Mouse (Mus musculus): ENCODE measurements around the gene Nr4a2. TPM values are rescaled to one million over a fixed set of nuclear protein-coding genes. Genes with fewer than 3 reads are reported as not detected.

Gene Nr4a2
- polyA plus RNA-seq, 1 experiment from 2014 or later, result 0.18 TPM

- H3K9me3 ChIP-seq (ENCODE audit: low read length), result no peaks in the 10 kb centered on the region
- no peak for TF ChIP-seq CTCF (IDR thresholded peaks at IDR 0.05; ENCODE audit: low read depth)
- TF ChIP-seq EP300 (IDR thresholded peaks at IDR 0.05; ENCODE audit: low read depth), result no peak
- H3K27ac ChIP-seq (ENCODE audit: low read depth), result no peak overlapping the region
- no peak for ATAC-seq
- DNase-seq, result no peak
- H3K4me3 ChIP-seq (ENCODE audit: low read depth, low read length), result 0 out of 2 replicates have a peak overlapping the region, but pooled peaks have one; percentile 9
- H3K27me3 ChIP-seq (ENCODE audit: insufficient read depth, low read length), result peaks cover 65% of the 10 kb centered on the region
- peaks cover 8% of the 10 kb centered on the region; the same call in 1 of the 2 replicates for H3K4me1 ChIP-seq (ENCODE audit: insufficient read depth)
- H3K9ac ChIP-seq (replicated peaks), result no peak overlapping the region
- no peaks in the 10 kb centered on the region for H3K36me3 ChIP-seq (replicated peaks; ENCODE audit: insufficient read depth, low read length)
- 2% methylated on average over 47 of the region's 51 CpGs for WGBS (ENCODE audit: insufficient replicate concordance)
- peak overlapping the region; percentile 20; the same call in 1 of the 2 replicates for H3K4me2 ChIP-seq (ENCODE audit: low read depth, low read length)
Observed at GRCm38 (mm10) chr2:57102091-57102855, 21.5 kb downstream of the Nr4a2 start.

DNA sequence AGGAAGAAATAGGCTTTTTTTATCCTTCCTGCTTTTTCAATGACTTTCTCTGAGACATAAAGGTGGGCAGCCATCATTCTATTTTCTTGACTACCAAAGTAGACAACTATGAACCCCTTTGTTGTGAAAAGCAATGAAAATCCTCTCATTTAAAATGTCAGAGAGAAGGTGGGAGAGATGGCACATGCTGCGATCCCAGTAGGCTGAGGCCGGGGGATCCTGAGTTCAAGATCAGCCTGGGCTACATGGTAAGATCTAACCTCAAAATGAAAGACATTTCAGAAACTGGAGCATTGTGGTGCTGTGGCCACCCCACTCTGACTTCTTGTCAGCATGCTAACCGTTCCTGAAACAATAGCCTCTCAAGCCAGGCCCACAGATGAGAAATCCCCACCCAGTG is 23.6 kb downstream of the Nr4a2 start:
- Histone ChIP-seq H3K36me3 (replicated peaks; ENCODE audit: insufficient read depth, low read length) (no peaks in the 10 kb centered on the region), H3K4me3 (ENCODE audit: low read depth, low read length) (no peak overlapping the region), H3K27me3 (ENCODE audit: insufficient read depth, low read length) (peaks cover 52% of the 10 kb centered on the region), H3K9me3 (ENCODE audit: low read length) (no peaks in the 10 kb centered on the region), H3K4me1 (ENCODE audit: insufficient read depth) (peaks cover 8% of the 10 kb centered on the region; the same call in 1 of the 2 replicates), H3K4me2 (ENCODE audit: low read depth, low read length) (no peak overlapping the region), H3K9ac (replicated peaks) (no peak overlapping the region), H3K27ac (ENCODE audit: low read depth) (no peak overlapping the region)
- TF ChIP-seq EP300 (IDR thresholded peaks at IDR 0.05; ENCODE audit: low read depth) (no peak), CTCF (IDR thresholded peaks at IDR 0.05; ENCODE audit: low read depth) (no peak)
- DNase-seq (no peak), ATAC-seq (no peak)
- WGBS (ENCODE audit: insufficient replicate concordance), result 63% methylated on average over 3 of the region's 3 CpGs

GRCm38 (mm10) chr2:57072452-57072851 is 51.4 kb downstream of the Nr4a2 start:
- DNase-seq, result no peak
- Histone ChIP-seq H3K27ac (ENCODE audit: low read depth) (no peak overlapping the region), H3K27me3 (ENCODE audit: insufficient read depth, low read length) (no peaks in the 10 kb centered on the region), H3K36me3 (replicated peaks; ENCODE audit: insufficient read depth, low read length) (no peaks in the 10 kb centered on the region), H3K9ac (replicated peaks) (no peak overlapping the region), H3K4me1 (ENCODE audit: insufficient read depth) (no peaks in the 10 kb centered on the region), H3K4me3 (ENCODE audit: low read depth, low read length) (no peak overlapping the region), H3K4me2 (ENCODE audit: low read depth, low read length) (no peak overlapping the region), H3K9me3 (ENCODE audit: low read length) (no peaks in the 10 kb centered on the region)
- no peak for ATAC-seq
- TF ChIP-seq EP300 (IDR thresholded peaks at IDR 0.05; ENCODE audit: low read depth), result no peak
- TF ChIP-seq CTCF (IDR thresholded peaks at IDR 0.05; ENCODE audit: low read depth), result no peak
- 75% methylated on average over 9 of the region's 9 CpGs for WGBS (ENCODE audit: insufficient replicate concordance)

DNA sequence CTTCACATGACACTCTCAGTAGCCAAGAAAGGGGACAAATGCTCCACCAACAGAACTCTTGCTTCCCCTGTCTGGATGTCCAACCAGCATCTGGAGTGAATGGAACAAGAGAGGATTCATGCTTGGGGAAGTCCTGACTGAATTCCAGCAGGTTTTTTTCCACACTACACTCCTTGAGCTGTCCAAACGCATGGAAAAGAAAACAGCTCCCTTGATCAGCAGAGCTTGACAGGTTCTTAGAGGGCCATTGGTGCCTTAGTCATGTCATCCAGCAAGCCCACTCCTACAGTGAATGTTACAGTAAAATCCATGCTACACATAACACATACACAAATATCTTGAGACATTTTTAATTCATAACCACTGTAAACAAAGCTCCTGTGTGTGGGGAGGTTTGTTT is 60.3 kb downstream of the Nr4a2 start:
- no peak for ATAC-seq
- Histone ChIP-seq H3K27me3 (ENCODE audit: insufficient read depth, low read length) (no peaks in the 10 kb centered on the region), H3K27ac (ENCODE audit: low read depth) (no peak overlapping the region), H3K4me3 (ENCODE audit: low read depth, low read length) (no peak overlapping the region), H3K36me3 (replicated peaks; ENCODE audit: insufficient read depth, low read length) (no peaks in the 10 kb centered on the region), H3K9me3 (ENCODE audit: low read length) (no peaks in the 10 kb centered on the region), H3K9ac (replicated peaks) (no peak overlapping the region), H3K4me2 (ENCODE audit: low read depth, low read length) (no peak overlapping the region), H3K4me1 (ENCODE audit: insufficient read depth) (no peaks in the 10 kb centered on the region)
- DNase-seq, result no peak
- no peak for TF ChIP-seq CTCF (IDR thresholded peaks at IDR 0.05; ENCODE audit: low read depth)
- no peak for TF ChIP-seq EP300 (IDR thresholded peaks at IDR 0.05; ENCODE audit: low read depth)
- 83% methylated on average over 1 of the region's 1 CpGs for WGBS (ENCODE audit: insufficient replicate concordance)

Other genes with a start within 250 kb of the Nr4a2 start
- 20.4 and 29.7 TPM in 2 replicates for gene Gpd2, start 113.6 kb upstream of the Nr4a2 start, polyA plus RNA-seq (2015; fragmentation: Nextera tagmentation; extraction: Ambion mirVana)